Mouse (Mus musculus) limb, embryonic 10.5 days (tissue): ENCODE measurements around the gene Ptpre. TPM values are rescaled to one million over a fixed set of nuclear protein-coding genes. Genes with fewer than 3 reads are reported as not detected.
"Not testable (repeated sequence)": the region's sequence is repeated elsewhere in the genome, so short reads cannot be mapped to it uniquely, and the experiment has no call there.

Experiments
- DNase-seq: peaks from one replicate; pipeline ENCODE4 v3.0.0-alpha.2; 2017; ENCODE audit warnings: low spot score
- H3K27ac ChIP-seq: fragments of 300-500 bp; sonication (generic); 2 replicates; pipeline ENCODE4 v1.5.1; 2016; ENCODE audit warnings: mild to moderate bottlenecking
- H3K27me3 ChIP-seq: fragments of 300-500 bp; sonication (generic); 2 replicates; pipeline ENCODE4 v1.6.1; 2016; ENCODE audit warnings: low read depth, mild to moderate bottlenecking; ENCODE audit not compliant: poor library complexity, severe bottlenecking
- H3K36me3 ChIP-seq: fragments of 300-500 bp; sonication (generic); 2 replicates; pipeline ENCODE4 v1.6.1; 2016; ENCODE audit warnings: mild to moderate bottlenecking, moderate library complexity
- H3K4me1 ChIP-seq: fragments of 300-500 bp; sonication (generic); 2 replicates; pipeline ENCODE4 v1.6.1; 2016
- H3K4me3 ChIP-seq: fragments of 300-500 bp; sonication (generic); 2 replicates; pipeline ENCODE4 v1.5.1; 2016; ENCODE audit warnings: mild to moderate bottlenecking, moderate library complexity
- H3K9me3 ChIP-seq: fragments of 300-500 bp; sonication (generic); replicated peaks from 2 replicates; pipeline ENCODE4 v1.6.1; 2016; ENCODE audit warnings: mild to moderate bottlenecking
- whole genome bisulfite sequencing: fragments of 180-500 bp; shearing (Covaris S2); methylation state at CpG from one replicate; pipeline ENCODE4 v1.1.7; 2016; 5-methylcytosine and 5-hydroxymethylcytosine counted together
- polyA plus RNA-seq: library from polyadenylated mRNA; unstranded; fragments of >200 nt; fragmentation: Nextera tagmentation; extraction: Ambion mirVana; gene quantifications from 2 replicates; pipeline ENCODE4 v1.2.1, GENCODE M21; 2016

Gene Ptpre
- polyA plus RNA-seq, 1 experiment from 2014 or later = 0.64 TPM

DNA sequence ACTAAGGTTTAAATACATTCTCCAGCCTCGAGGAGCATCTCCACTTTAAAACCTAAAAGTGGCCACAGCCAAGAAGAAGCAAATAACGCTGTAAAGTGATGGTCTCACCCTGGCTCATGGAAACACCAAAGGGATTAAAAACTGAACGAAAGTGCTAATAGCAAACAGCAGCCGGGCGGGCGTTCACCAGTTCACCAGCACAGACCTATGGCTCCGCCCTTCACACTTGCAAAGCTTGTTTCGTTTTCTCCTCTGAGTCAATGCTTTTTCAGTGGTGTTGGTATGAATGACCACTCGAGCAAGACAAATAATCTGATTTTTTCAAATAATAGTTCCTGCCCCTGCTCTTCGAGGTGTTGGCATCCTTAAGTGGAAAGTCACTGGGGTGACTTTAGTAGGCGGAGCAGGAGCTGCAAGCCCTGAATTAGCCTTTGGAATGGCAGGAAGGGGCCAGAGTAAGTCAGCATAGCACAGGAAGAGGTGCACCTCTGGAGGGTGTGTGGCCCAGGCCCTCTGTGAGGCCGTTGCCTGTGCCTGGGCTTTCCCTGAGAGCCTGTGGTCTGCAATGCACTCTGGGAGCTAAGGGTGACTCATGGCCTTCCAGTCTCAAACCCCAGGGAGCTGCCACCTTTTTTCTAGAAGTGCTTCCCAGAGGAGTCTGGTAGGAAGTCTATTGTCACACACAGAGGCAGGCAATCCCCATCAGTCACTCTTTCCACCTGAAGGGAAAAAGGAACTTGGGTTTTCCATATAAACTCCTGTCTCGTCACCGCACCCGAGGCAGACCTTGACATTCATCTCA lies 67.9 kb downstream of the Ptpre start:
- Histone ChIP-seq H3K4me3 (no peak overlapping the region), H3K4me1 (peaks cover 8% of the 10 kb centered on the region), H3K36me3 (no peaks in the 10 kb centered on the region), H3K27me3 (no peaks in the 10 kb centered on the region), H3K9me3 (no peaks in the 10 kb centered on the region), H3K27ac (peak overlapping the region; percentile 61; the same call in 1 of the 2 replicates)
- WGBS = 69% methylated on average over 15 of the region's 15 CpGs
- no peak for DNase-seq

DNA sequence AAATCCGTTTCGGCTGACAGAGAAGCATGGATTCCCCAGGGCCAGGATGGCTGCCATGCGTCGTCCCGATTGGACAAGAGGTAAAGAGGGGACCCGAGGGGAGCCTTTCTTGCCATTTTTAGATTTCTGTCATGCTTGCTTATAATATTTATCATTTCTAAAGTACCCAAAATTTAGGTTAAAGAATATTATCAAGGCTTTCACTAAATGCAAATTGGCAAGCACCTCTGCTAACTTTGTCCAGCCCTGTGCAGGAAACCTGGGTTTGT lies 68.5 kb downstream of the Ptpre start:
- H3K36me3 ChIP-seq = no peaks in the 10 kb centered on the region
- peaks cover 8% of the 10 kb centered on the region for H3K4me1 ChIP-seq
- H3K27me3 ChIP-seq = no peaks in the 10 kb centered on the region
- no peak overlapping the region for H3K4me3 ChIP-seq
- H3K9me3 ChIP-seq = no peaks in the 10 kb centered on the region
- peak overlapping the region; percentile 61; the same call in 1 of the 2 replicates for H3K27ac ChIP-seq
- no peak for DNase-seq
- 91% methylated on average over 6 of the region's 6 CpGs for WGBS

DNA sequence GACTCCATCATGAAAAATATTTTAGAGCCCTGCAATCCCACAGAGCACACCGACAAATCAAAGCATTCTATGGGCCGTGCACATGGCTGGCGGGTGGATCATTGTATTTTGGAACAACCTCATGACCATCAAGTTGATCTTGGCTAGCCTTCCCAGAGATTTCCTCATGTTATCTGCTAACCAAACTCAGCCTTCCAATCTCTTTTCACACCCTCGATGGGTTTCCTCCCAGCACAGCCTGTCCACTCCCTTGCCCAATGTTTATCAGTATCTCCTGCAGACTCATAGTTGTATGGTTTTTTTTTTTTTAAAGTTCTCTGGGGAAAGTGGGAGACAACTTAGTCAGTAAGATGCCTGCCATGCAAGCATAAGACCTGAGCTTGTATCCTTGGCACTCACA lies 70.9 kb downstream of the Ptpre start:
- no peak overlapping the region for H3K4me3 ChIP-seq
- no peak for DNase-seq
- H3K36me3 ChIP-seq = no peaks in the 10 kb centered on the region
- peaks cover 8% of the 10 kb centered on the region for H3K4me1 ChIP-seq
- no peak overlapping the region for H3K27ac ChIP-seq
- H3K9me3 ChIP-seq = no peaks in the 10 kb centered on the region
- 93% methylated on average over 4 of the region's 4 CpGs for WGBS
- H3K27me3 ChIP-seq = no peaks in the 10 kb centered on the region

DNA sequence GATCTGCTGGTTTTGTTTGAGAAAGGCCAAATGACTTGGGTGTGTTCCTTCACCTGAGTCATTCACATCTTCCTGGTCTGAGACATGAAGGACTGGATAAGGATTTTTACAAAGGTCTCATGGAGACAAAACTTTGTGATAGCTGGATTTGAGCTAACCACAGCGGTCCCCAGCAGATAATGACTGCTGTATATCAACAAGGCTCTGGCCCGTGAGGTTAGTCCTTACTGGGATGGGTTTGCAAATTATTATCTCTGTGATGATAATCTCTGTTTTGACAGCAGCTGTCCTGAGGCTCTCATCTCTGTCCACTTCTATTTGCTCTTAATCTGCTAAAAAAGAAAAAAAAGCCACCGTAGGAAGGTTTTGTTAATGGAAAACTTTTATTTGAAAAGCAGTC lies 71.7 kb downstream of the Ptpre start:
- H3K4me3 ChIP-seq = no peak overlapping the region

DNA sequence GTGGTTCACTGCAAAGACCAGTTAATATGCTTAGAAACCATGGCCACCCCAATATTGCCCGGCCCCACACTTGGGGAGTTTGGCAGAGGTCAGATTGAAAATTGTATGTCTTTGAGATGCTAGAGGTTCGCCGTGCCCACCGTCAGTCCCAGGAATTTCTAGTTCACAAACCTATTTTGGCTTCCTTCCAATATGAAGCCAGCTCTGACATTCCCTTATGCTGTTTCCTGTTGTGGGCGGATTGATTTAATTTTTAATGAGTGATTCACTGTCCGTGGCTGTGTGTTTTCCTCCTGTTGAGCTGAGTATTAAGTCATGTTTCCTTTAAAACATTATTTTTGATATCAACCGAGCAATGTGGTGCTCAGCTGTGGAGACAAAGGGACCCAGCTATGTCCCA lies 72.4 kb downstream of the Ptpre start:
- Histone ChIP-seq H3K27me3 (no peaks in the 10 kb centered on the region), H3K36me3 (no peaks in the 10 kb centered on the region), H3K9me3 (no peaks in the 10 kb centered on the region), H3K4me3 (no peak overlapping the region), H3K4me1 (peaks cover 8% of the 10 kb centered on the region), H3K27ac (no peak overlapping the region)
- DNase-seq = no peak
- 84% methylated on average over 7 of the region's 7 CpGs for WGBS

More for the DNA sequence above, 71.7 kb downstream of the Ptpre start:
- Histone ChIP-seq H3K36me3 (no peaks in the 10 kb centered on the region), H3K4me1 (peaks cover 8% of the 10 kb centered on the region), H3K27ac (no peak overlapping the region), H3K9me3 (no peaks in the 10 kb centered on the region), H3K27me3 (no peaks in the 10 kb centered on the region)
- DNase-seq = no peak
- WGBS = 42% methylated on average over 3 of the region's 3 CpGs

DNA sequence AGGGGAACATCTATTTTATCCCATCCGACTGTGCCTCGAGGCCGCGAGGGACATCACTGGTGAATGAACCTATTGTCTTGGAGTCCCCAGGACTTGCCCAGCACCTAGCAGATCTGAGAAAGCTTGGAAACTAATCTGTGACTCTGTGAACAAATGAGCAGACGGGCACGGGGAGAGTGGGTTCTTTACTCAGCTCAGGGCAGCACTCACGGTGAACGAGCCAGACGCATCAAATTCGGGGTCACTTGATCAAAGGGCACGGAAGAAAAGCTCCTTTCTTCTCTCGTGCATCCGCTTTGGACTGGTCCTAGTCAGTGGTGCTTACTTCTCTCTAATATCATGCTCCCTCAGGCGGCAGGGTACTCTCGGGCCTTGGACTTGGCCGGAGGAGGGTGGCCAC lies 75.0 kb downstream of the Ptpre start:
- WGBS = 85% methylated on average over 16 of the region's 16 CpGs
- Histone ChIP-seq H3K9me3 (no peaks in the 10 kb centered on the region), H3K27me3 (no peaks in the 10 kb centered on the region), H3K36me3 (no peaks in the 10 kb centered on the region), H3K27ac (no peak overlapping the region; the same call in 1 of the 2 replicates), H3K4me1 (no peaks in the 10 kb centered on the region), H3K4me3 (no peak overlapping the region)
- no peak for DNase-seq

DNA sequence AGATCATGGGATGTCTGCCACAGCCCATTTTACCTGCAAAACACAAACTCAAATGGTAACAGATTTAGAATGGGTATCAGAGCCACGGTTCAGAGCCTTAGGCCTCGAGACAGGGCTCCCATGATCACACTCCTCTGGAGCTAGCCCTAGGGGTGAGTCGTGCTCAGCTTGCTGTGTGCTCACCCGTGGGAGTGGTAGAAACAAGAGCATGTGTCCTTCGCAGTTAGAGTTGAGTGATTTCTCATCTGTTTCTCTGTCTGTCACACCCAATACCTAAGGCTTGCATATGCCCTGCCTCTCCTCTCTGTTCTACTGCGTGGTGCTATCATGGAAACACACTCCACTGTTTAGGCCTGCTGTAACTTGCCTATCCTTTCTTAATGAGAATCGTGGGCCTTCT lies 75.5 kb downstream of the Ptpre start:
- WGBS = 82% methylated on average over 7 of the region's 7 CpGs
- DNase-seq = no peak
- Histone ChIP-seq H3K27ac (no peak overlapping the region; the same call in 1 of the 2 replicates), H3K27me3 (no peaks in the 10 kb centered on the region), H3K4me1 (no peaks in the 10 kb centered on the region), H3K4me3 (no peak overlapping the region), H3K36me3 (no peaks in the 10 kb centered on the region), H3K9me3 (no peaks in the 10 kb centered on the region)

DNA sequence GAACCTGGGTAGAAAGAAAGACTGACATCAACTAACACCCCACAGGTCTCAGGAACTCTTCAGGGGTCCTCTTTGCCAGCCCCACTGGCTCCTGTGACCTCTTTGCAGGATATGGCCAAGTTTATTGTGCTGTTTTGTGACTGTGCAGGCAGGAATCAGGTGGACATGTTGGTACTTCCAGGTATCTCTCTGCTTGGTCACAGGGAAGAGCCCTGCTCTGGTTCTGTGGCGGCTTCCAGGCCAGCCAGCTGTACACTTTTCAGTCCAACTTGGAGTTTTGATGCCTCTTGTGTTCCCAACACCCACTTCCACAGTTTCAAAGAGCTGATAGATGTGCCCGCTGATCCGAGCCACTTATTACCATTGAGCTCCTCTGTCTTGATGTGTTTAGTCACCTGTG lies 76.1 kb downstream of the Ptpre start:
- no peaks in the 10 kb centered on the region for H3K4me1 ChIP-seq
- no peak overlapping the region for H3K4me3 ChIP-seq
- 93% methylated on average over 3 of the region's 3 CpGs for WGBS
- H3K27me3 ChIP-seq = no peaks in the 10 kb centered on the region
- no peak for DNase-seq
- no peaks in the 10 kb centered on the region for H3K9me3 ChIP-seq
- H3K36me3 ChIP-seq = no peaks in the 10 kb centered on the region
- H3K27ac ChIP-seq = no peak overlapping the region

DNA sequence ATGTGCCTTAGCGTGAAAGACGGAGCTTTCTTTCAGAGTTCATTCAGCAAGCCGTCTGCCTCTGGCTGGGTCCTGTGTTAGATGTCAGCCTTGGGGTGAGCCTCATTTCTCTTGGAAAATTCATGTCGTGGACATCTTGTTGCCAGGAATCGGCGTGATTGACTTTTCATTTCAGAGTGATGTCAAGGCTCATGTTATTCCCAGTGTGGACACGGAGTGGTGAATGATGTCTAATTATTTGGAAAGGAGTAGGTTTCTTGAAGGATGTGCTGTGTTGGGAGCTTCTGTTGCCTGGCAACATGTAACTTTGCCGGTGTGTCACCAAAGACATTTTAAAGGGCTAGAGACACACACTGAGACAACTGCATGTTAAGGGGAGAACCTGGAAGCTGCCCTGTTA lies 77.6 kb downstream of the Ptpre start:
- no peak overlapping the region for H3K27ac ChIP-seq
- H3K4me3 ChIP-seq = no peak overlapping the region
- H3K36me3 ChIP-seq = no peaks in the 10 kb centered on the region
- no peaks in the 10 kb centered on the region for H3K27me3 ChIP-seq
- WGBS = 91% methylated on average over 8 of the region's 8 CpGs
- DNase-seq = no peak
- no peaks in the 10 kb centered on the region for H3K9me3 ChIP-seq
- no peaks in the 10 kb centered on the region for H3K4me1 ChIP-seq

DNA sequence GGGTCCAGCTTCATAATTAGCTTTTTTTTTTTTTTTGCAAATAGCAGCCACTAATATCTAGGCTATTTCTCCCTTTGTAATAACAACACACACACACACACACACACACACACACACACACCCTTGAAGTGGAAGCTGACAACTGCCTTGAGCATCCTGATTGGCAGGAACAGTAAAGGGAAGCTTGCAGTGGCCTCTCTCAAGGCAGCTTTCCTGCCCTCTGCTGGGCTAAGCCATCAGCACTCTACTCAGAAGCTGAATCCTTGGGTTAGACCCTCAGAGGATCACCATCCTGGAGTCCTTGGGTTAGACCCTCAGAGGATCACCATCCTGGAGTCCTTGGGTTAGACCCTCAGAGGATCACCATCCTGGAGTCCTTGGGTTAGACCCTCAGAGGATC lies 79.2 kb downstream of the Ptpre start:
- not testable (repeated sequence) for H3K9me3 ChIP-seq, DNase-seq, H3K27ac ChIP-seq, H3K27me3 ChIP-seq, H3K4me1 ChIP-seq, H3K4me3 ChIP-seq, H3K36me3 ChIP-seq

DNA sequence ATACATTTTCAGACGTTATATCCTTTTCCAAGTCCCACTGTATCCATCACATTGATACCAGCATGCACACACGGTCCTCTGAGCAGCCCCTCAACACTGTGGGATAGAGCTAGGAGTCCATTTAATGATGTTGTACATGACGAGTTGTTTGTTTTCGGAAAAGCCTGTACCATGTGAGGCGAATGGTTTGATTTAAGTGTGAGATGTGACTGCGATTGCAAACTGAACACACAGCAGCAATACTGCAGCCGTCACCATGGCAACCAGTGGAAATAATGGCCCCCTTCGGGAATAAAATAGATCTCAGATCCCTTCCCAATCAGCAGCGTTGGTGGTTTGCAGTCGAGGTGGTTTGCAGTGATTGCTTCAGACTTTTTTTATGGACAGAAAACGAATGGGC lies 80.5 kb downstream of the Ptpre start:
- 86% methylated on average over 11 of the region's 11 CpGs for WGBS
- H3K9me3 ChIP-seq = no peaks in the 10 kb centered on the region
- no peak for DNase-seq

DNA sequence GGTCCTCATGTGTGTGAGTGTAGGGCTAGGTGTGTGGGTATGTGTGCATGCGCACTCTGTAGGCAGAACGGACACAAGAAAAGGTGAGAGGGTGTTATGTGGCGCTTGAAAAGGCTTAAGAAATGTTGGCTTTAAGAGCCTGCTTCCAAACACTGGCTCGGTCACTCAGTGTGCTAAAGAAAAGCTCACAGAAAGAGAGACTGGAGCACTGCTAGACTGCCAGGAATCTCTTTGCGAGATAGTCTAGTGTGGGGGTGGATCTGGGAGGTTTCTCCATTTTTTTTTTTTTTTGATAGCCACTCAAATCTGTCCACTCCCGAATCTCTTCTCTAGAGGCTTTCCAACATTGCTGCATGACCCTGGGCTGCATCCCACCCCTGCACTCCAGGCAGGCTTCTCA lies 84.4 kb downstream of the Ptpre start:
- Histone ChIP-seq H3K27me3 (no peaks in the 10 kb centered on the region), H3K36me3 (no peaks in the 10 kb centered on the region), H3K9me3 (no peaks in the 10 kb centered on the region), H3K4me1 (no peaks in the 10 kb centered on the region), H3K27ac (no peak overlapping the region), H3K4me3 (no peak overlapping the region)
- WGBS = 78% methylated on average over 6 of the region's 6 CpGs
- no peak for DNase-seq

More for the DNA sequence above, 80.5 kb downstream of the Ptpre start:
- H3K27ac ChIP-seq = no peak overlapping the region
- H3K4me3 ChIP-seq = no peak overlapping the region
- no peaks in the 10 kb centered on the region for H3K36me3 ChIP-seq
- H3K27me3 ChIP-seq = no peaks in the 10 kb centered on the region
- no peaks in the 10 kb centered on the region for H3K4me1 ChIP-seq

DNA sequence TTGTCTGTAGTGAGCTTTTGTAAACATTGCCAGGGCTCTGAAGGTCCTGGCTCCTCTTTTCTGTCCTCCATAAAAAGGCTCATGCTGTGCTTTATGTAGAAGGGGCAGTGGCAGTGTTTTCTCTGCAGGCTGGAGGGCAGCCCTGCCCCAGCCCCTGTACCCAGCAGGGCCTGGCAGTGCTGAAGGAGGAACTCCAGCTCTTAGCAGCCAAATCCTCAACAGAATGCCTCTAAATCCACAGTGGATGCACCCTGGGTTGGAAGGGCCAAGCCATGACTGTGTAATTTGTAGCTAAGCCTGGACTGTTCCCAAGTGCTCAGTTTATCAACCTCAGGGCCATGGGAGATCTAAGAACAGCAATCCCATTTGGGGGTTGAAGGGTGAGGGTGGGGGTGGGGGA lies 85.0 kb downstream of the Ptpre start:
- no peak for DNase-seq
- no peak overlapping the region for H3K4me3 ChIP-seq
- no peaks in the 10 kb centered on the region for H3K27me3 ChIP-seq
- H3K4me1 ChIP-seq = no peaks in the 10 kb centered on the region
- no peaks in the 10 kb centered on the region for H3K36me3 ChIP-seq
- H3K27ac ChIP-seq = no peak overlapping the region
- H3K9me3 ChIP-seq = no peaks in the 10 kb centered on the region

DNA sequence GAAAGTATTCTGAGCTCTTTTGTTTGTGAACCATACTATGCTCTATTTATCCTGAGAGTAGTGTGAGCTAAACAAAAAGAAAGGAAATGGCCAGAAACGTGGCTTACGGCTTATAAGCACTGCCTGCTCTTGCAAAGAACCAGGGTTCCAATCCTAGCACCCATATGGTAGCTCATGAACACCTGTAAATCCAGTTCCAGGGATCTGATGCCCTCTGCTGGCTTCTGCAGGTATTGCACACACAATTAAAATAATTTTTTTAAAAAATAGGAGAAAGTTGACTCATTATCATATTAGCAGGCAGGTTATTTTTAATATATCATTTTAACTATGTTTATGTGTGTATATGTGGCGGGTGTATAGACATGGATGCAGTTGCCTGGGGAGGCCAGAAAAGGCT lies 87.6 kb downstream of the Ptpre start:
- 64% methylated on average over 3 of the region's 3 CpGs for WGBS
- no peak overlapping the region for H3K27ac ChIP-seq
- no peak for DNase-seq

More for the DNA sequence above, 87.6 kb downstream of the Ptpre start:
- Histone ChIP-seq H3K4me1 (0 out of 2 replicates have a peak, but pooled peaks cover 3% of the 10 kb centered on the region), H3K9me3 (no peaks in the 10 kb centered on the region), H3K36me3 (no peaks in the 10 kb centered on the region), H3K27me3 (no peaks in the 10 kb centered on the region), H3K4me3 (no peak overlapping the region)
